Mouse (Mus musculus) E14TG2a.4 (cell line): ENCODE measurements around the gene Necab3.

Source experiments
- H3K27me3 ChIP-seq: 2 replicates; pipeline ENCODE4 v1.6.1; 2014; ENCODE audit warnings: low read length, control low read depth; ENCODE audit not compliant: insufficient read depth
- H3K36me3 ChIP-seq: 2 replicates; pipeline ENCODE4 v1.6.1; 2014; ENCODE audit warnings: low read length, control low read depth; ENCODE audit not compliant: insufficient read depth
- H3K4me1 ChIP-seq: replicated peaks from 2 replicates; pipeline ENCODE4 v1.6.1; 2014; ENCODE audit warnings: low read depth, low read length, control low read depth
- H3K4me3 ChIP-seq: replicated peaks from 2 replicates; pipeline ENCODE4 v1.5.1; 2014; ENCODE audit warnings: mild to moderate bottlenecking, low read length
- H3K9me3 ChIP-seq: 2 replicates; pipeline ENCODE4 v1.6.1; 2014; ENCODE audit warnings: low read length, control low read depth
- CTCF ChIP-seq: conservative IDR thresholded peaks from 2 replicates; pipeline ENCODE4 v1.5.1; 2014; ENCODE audit warnings: low read length
- NANOG ChIP-seq: IDR thresholded peaks from 2 replicates; pipeline ENCODE4 v1.6.1; 2014; ENCODE audit warnings: borderline replicate concordance, low read length, mixed read lengths
- POU5F1 ChIP-seq: IDR thresholded peaks from 2 replicates; pipeline ENCODE4 v1.6.1; 2014; ENCODE audit warnings: low read length, borderline replicate concordance

Gene Necab3

DNA sequence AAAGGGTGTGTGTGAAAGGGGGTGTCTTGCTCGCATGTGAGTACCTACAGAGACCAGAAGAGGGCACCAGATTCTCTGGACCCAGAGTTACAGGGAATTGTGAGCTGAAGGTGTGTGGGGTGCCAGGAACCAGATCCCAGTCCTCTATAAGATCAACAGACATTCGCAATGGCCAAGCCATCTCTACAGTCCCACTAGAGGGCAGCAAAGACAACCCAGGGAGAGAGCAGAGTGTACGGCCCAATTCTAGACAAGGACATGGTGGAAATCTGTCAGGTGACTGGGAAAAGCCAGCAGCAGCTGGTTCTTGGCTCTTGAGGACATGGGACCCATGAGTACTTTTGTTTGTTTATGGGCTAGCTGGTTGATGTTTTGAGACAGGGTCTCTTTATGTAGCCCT is 34.3 kb upstream of the Necab3 start:
- no peaks in the 10 kb centered on the region for H3K9me3 ChIP-seq
- H3K4me3 ChIP-seq, result no peak overlapping the region
- H3K36me3 ChIP-seq, result peaks cover 29% of the 10 kb centered on the region
- no peak for TF ChIP-seq POU5F1
- TF ChIP-seq CTCF, result peak; percentile 82
- H3K4me1 ChIP-seq, result peaks cover 32% of the 10 kb centered on the region
- H3K27me3 ChIP-seq, result no peaks in the 10 kb centered on the region

- no peaks in the 10 kb centered on the region for H3K27me3 ChIP-seq
- peaks cover 35% of the 10 kb centered on the region for H3K4me1 ChIP-seq
- no peak overlapping the region for H3K4me3 ChIP-seq
- peaks cover 35% of the 10 kb centered on the region for H3K36me3 ChIP-seq
- TF ChIP-seq CTCF (no peak), NANOG (no peak), POU5F1 (no peak)
- H3K9me3 ChIP-seq, result no peaks in the 10 kb centered on the region
Observed at GRCm38 (mm10) chr2:154591239-154591638, 32.5 kb upstream of the Necab3 start.

- H3K36me3 ChIP-seq, result peaks cover 15% of the 10 kb centered on the region
- H3K27me3 ChIP-seq, result no peaks in the 10 kb centered on the region
- peaks cover 45% of the 10 kb centered on the region for H3K4me1 ChIP-seq
- H3K4me3 ChIP-seq, result no peak overlapping the region
- TF ChIP-seq POU5F1, result no peak
- TF ChIP-seq NANOG, result no peak
- TF ChIP-seq CTCF, result no peak
- H3K9me3 ChIP-seq, result no peaks in the 10 kb centered on the region
Observed at GRCm38 (mm10) chr2:154589051-154589450, 30.4 kb upstream of the Necab3 start.

DNA sequence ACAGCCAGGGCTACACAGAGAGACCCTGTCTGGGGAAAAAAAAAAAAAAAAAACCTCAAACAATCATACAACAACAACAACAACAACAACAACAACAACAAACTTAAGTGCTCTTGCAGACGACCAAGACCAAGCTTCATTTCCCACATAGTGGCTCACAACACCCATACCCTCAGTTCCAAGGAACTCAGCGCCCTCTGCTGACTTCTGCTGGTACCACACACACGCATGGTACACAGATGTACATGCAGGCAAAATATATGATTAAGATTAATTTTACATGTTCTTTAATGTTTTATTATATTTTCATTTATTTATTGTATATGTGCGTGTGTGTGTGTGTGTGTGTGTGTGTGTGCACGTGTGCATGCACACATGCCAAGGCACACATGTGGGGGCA is 27.7 kb upstream of the Necab3 start:
- H3K27me3 ChIP-seq, result no peaks in the 10 kb centered on the region
- peak; percentile 94 for TF ChIP-seq CTCF
- TF ChIP-seq POU5F1, result no peak
- H3K36me3 ChIP-seq, result peaks cover 6% of the 10 kb centered on the region
- H3K9me3 ChIP-seq, result no peaks in the 10 kb centered on the region
- peaks cover 52% of the 10 kb centered on the region for H3K4me1 ChIP-seq
- no peak overlapping the region for H3K4me3 ChIP-seq

DNA sequence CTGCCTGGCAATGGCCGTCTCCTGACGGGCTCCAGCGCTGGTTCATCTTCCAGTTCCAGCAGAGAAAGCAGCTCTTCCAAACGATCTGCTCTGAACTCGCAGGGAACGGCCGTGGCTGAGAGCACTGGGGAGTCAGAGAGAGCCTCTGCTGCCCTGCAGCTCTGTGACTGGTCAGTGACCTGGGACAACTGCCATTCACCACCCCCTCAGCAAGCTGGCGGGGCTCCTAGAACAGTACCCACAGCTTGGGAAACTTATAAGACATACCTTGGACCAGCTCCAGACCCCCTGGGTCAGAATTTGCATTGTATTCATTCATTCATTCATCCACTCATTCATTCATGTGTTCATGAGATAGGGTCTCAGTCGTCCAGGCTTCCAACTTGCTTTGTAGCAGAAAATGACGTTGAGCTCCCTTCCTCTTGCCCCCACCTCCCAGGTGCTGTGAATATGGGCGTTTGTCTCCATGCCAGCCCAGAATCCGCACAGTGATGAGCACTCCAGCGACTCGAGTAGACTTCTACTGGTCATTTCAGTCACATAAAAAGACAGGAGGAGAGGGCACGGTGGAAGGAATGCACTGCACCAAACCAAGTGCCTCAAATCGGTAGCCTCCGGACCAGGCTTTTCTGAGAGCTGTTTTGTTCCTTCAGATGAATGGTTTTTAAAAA is 26.4 kb upstream of the Necab3 start:
- no peaks in the 10 kb centered on the region for H3K27me3 ChIP-seq

DNA sequence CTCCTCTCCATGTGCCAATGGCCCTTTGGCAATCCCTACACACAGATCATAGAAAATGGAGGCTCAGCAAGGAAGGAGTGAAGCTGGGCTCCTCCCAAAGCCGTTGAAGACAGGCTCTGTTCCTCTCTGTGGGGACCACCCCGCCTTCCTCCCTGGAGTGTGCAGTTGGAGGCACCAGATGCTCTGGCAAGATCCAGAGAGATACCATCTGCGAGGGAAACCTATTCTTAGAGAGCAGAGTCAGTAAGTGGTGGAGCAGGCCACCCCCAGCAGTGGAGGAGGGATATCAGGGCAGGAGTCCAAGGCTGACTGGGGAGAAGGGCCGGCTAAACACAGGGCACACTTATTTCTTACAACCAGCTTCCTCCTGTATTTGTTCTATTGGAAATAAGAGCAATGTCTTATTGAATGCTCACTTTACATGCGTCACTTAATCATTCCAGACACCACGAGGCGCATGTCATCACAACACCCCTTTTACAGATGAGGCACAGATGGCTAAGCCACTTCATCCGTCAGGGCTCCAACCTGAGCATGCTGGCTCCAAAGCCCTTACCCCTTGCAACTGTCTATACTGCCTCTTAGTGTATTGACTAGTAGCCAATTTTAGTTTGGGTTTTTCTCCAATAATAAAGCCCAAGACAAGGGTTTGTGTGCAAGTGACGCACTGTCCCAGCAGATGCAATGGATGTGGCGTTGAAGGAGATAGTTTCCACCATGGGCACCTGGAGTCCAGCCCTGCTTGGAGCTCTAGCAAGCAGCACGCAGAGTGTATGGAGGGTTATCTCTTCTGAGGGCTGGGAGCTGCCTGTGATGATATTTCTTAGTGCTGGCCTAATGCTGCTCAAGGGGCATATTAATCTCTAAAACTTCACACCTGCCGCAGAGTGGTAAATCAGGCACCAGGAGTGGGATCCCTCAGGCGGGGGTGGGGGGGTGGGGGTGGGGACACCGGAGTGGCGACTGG is 25.5 kb upstream of the Necab3 start:
- TF ChIP-seq POU5F1 (no peak), NANOG (no peak), CTCF (no peak)
- Histone ChIP-seq H3K9me3 (no peaks in the 10 kb centered on the region), H3K4me1 (peaks cover 66% of the 10 kb centered on the region), H3K36me3 (peaks cover 6% of the 10 kb centered on the region), H3K27me3 (no peaks in the 10 kb centered on the region), H3K4me3 (peak overlapping the region; percentile 23; the same call in 1 of the 2 replicates)

More for the DNA sequence above, 26.4 kb upstream of the Necab3 start:
- H3K9me3 ChIP-seq, result no peaks in the 10 kb centered on the region
- no peak overlapping the region for H3K4me3 ChIP-seq
- no peak for TF ChIP-seq POU5F1
- TF ChIP-seq NANOG, result no peak
- no peak for TF ChIP-seq CTCF
- H3K36me3 ChIP-seq, result peaks cover 6% of the 10 kb centered on the region
- peaks cover 64% of the 10 kb centered on the region for H3K4me1 ChIP-seq

DNA sequence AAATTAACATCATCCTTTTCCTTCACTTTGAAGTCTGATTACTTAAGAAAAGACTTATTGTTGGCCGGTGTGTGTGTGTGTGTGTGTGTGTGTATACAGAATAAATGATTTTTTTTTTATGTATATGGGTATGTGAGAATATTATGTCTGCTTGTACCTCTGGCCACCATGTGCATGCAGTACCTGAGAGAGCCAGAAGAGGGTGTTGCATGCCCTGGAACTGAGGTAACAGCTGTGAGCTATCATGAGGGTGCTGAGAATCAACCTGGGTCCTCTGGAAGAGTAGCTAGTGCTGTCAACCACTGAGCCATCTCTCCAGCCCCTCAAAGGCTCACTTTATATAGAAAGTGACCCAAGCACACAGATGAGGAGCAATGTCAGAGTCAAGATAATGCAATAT is 22.7 kb upstream of the Necab3 start:
- Histone ChIP-seq H3K4me1 (peaks cover 74% of the 10 kb centered on the region), H3K36me3 (no peaks in the 10 kb centered on the region), H3K4me3 (no peak overlapping the region), H3K9me3 (no peaks in the 10 kb centered on the region), H3K27me3 (no peaks in the 10 kb centered on the region)
- TF ChIP-seq NANOG (no peak), CTCF (peak; percentile 69), POU5F1 (no peak)

DNA sequence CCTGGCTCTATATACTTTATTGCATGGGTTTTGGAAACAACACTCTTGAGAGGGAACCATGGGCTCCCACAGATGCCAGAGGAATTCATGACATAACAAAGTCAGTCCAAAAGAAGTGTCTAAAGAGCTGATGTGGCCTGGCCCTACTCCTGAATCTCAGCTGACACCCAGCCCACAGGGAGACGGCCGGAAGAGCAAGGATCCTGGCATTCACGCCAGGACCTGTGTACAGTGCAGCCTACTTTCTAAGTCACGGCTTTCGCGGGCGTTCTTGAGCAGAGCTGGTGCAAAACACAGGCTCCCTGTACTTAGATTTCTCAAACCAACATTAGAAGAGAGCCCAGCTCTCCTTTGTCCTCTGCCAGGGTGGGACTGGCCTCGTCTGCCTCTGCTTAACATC is 21.9 kb upstream of the Necab3 start:
- H3K27me3 ChIP-seq, result no peaks in the 10 kb centered on the region
- H3K4me3 ChIP-seq, result no peak overlapping the region
- H3K9me3 ChIP-seq, result no peaks in the 10 kb centered on the region
- peaks cover 74% of the 10 kb centered on the region for H3K4me1 ChIP-seq
- TF ChIP-seq POU5F1 (no peak), NANOG (no peak), CTCF (no peak)
- no peaks in the 10 kb centered on the region for H3K36me3 ChIP-seq

DNA sequence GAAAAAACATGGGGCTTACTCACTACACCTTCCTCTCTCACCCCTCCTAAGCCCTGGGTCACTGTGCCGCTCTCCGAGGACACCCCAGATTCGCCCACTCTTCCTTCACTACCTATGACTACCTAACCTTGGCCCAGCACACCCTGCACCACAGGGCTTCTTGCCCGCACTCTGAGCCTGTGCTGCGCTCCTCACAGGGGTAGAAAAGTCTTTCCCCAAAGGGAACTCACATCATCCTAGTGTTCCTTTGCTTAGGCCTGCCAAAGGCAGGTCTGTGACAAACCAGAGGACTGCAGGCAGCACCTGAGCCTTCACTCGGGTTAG is 19.0 kb upstream of the Necab3 start:
- 0 out of 2 replicates have a peak overlapping the region, but pooled peaks have one; percentile 43 for H3K4me3 ChIP-seq

More for the DNA sequence above, 19.0 kb upstream of the Necab3 start:
- no peaks in the 10 kb centered on the region for H3K9me3 ChIP-seq
- no peaks in the 10 kb centered on the region for H3K27me3 ChIP-seq
- TF ChIP-seq NANOG, result no peak
- no peak for TF ChIP-seq CTCF
- TF ChIP-seq POU5F1, result no peak
- peaks cover 61% of the 10 kb centered on the region for H3K4me1 ChIP-seq
- H3K36me3 ChIP-seq, result no peaks in the 10 kb centered on the region
